Mouse (Mus musculus): Measurements from ENCODE around the gene Reep6.

- no peak for TF ChIP-seq POLR2A (IDR thresholded peaks at IDR 0.05; ENCODE audit: low read depth, low read length)
- no peak for TF ChIP-seq CTCF (IDR thresholded peaks at IDR 0.05; ENCODE audit: extremely low read depth, insufficient read length, insufficient replicate concordance, low read depth, low read length)
Observed at GRCm38 (mm10) chr10:80296824-80297223, 32.9 kb upstream of the Reep6 start.
